Mouse (Mus musculus) E14TG2a.4 (cell line): ENCODE measurements around the gene Dbt.

ENCODE experiments used
- CTCF ChIP-seq: conservative IDR thresholded peaks from 2 replicates; pipeline ENCODE4 v1.5.1; 2014; ENCODE audit warnings: low read length
- NANOG ChIP-seq: IDR thresholded peaks from 2 replicates; pipeline ENCODE4 v1.6.1; 2014; ENCODE audit warnings: borderline replicate concordance, low read length, mixed read lengths
- POU5F1 ChIP-seq: IDR thresholded peaks from 2 replicates; pipeline ENCODE4 v1.6.1; 2014; ENCODE audit warnings: low read length, borderline replicate concordance

- TF ChIP-seq CTCF, result no peak
- no peak for TF ChIP-seq NANOG
- TF ChIP-seq POU5F1, result no peak
Measured at GRCm38 (mm10) chr3:116476686-116477298, 36.1 kb upstream of the Dbt start.
